Comparison of ENCODE assay signal across 15 mouse cellular contexts in the genomic region with DNA sequence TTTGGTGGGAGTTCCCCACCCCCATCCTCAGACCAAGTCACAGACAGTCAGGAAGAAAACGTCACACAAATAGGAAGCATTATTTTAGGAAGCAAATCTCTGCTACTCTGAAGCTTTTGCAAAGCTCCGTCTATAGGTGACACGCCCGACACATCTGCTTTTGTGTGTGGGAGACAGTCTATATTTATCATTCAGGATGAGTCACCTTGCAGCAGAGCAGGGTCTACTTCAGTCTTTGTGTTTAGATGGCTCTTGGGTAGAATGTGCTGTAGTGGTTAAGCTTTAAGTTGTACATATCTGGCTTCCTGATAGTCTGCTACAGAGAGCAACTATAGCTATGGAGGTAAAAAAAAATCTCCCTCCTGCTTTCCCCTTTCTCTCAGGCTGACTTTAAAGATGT.
DNase-seq lines count a peak whose midpoint lies in the region.
"Had no signal": no experiment of that assay in that cellular context is flagged by ENCODE, and none has a peak within 500 bp of the region (broad histone marks: within the 10 kb centered on the region; RNA-seq: fewer than 3 reads in every experiment).

No protein-coding gene starts in this region.

- DNase-seq in frontal cortex, adult 2 months (ENCODE audit: extremely low spot score in 1 of 2, low spot score in 1 of 2), result peak; percentile 62 to 66
- DNase-seq in frontal cortex, postnatal 14 days (ENCODE audit: low spot score in 2 of 2), result no peak
- peak; percentile 37 to 56 for DNase-seq in right cerebral cortex, adult 2 months (ENCODE audit: low spot score in 2 of 2)
- no peak for DNase-seq in right cerebral cortex, postnatal 4 days
- peak; percentile 42 to 57 for DNase-seq in left cerebral cortex, adult 9 months (ENCODE audit: low spot score in 2 of 2)
- DNase-seq in right cerebral cortex, postnatal 36 days (ENCODE audit: low spot score in 2 of 2), result peak; percentile 38 to 41
- no peak for DNase-seq in embryo, embryonic 10.5 days (ENCODE audit: low spot score)
- no peak for DNase-seq in lung, postnatal 36 days
- DNase-seq: adrenal gland, postnatal 14 days; cerebellum, adult 18-20 months; cerebellum, postnatal 36 days; liver, embryonic 13.5 days; lung, embryonic 14.5 days; lung, postnatal 4 days; thymus, adult 18-20 months had no signal

Comparison
In these comparisons a context has a peak if more than half of its experiments do, and no peak if none do; other contexts are left out.
1. DNase-seq: peak in frontal cortex, adult 2 months (2 of 2), right cerebral cortex, adult 2 months (2 of 2), left cerebral cortex, adult 9 months (2 of 2) and right cerebral cortex, postnatal 36 days (2 of 2); none in frontal cortex, postnatal 14 days (0 of 2), right cerebral cortex, postnatal 4 days (single experiment), embryo, embryonic 10.5 days (single experiment) and lung, postnatal 36 days (single experiment).